Mouse (Mus musculus) ES-E14 (cell line): ENCODE measurements around the gene Ctse.

Experiments used
- CHD2 ChIP-seq: IDR thresholded peaks from 2 replicates; pipeline ENCODE4 v1.6.1; 2014; ENCODE audit warnings: mild to moderate bottlenecking, low read depth, low read length, inconsistent platforms
- MAFK ChIP-seq: IDR thresholded peaks from 2 replicates; pipeline ENCODE4 v1.6.1; 2014; ENCODE audit warnings: mild to moderate bottlenecking, low read depth, low read length, inconsistent platforms; ENCODE audit not compliant: insufficient read depth

DNA sequence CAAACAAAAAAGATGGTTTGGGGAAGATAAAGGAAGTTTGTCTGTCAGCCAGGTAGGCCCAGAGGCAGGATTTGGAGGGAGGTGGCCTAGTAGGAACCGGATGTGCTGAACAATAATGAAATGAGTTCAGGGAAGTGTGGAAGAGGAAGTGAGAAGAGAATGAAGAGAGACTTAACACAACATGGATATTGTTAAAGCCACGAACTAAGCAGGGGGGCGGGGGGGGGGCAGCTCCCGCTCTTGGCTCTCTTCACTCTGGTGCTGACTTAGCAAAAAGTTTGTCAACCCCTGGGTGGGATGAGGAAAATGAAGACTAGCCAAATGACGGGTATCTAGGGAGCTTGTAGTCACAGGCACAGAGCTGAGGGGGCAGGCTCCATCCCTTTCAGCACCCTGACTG lies 62.3 kb downstream of the Ctse start:
- TF ChIP-seq MAFK: no peak
- TF ChIP-seq CHD2: no peak
